Mouse (Mus musculus) cerebellum, adult 9-10 months (tissue): ENCODE data around the gene Ifnl2.
"Not testable (repeated sequence)": the region's sequence is repeated elsewhere in the genome, so short reads cannot be mapped to it uniquely, and the experiment has no call there.

Source experiments
- DNase-seq: peaks from one replicate; pipeline ENCODE4 v3.0.0; 2022

The Ifnl2 gene

DNA sequence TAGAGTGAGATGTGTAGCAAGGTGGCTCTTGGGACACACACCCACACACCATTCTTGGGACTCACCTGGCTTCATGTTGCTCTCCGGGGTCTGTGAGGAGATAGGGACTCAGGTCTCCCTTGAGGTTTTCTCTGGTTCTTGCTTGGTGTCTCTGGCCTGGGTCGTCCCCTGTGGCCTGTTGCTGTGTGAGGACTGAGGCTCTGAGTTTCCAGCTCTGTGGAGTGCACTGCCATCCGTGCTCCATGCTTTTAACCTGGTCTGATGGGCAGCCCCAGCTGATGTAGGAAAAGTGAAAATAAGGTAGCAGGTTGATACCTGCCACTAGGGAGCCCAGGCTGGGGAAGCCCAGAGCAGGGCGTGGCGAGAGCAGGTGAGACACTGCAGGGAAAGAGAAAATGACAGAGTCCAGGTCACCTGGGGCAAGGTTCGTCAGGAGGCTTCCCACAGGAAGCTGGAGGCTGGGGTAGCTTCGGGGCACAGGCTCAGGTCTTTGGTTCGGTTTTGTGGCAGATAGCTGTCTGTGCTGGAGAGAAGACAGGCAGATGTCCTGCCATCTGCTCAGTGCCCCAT lies at the start of gene Ifnl2:
Gene Ifnl2 (minus strand): TSS at position 51 of the 570 bp plus-strand sequence.
- DNase-seq: not testable (repeated sequence)

DNA sequence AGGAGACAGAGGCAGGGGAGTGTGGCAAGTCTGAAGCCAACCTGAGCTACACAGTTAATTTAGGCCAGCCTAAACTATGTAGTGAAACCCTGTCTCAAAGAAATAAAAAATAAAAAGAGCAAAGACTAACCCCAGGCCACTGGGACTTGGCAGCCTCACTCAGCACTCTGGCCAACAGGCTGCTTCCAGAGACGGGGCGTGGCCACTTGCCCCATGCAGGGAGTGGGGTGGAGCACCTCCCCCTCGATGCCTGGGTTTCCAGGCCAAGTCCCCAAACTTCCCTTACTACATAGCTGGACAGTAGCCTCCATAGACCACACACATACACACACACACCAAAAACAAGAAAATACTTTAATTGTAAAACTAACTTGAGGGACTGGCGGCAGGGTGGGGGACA lies 48.2 kb upstream of the Ifnl2 start:
- no peak for DNase-seq

DNA sequence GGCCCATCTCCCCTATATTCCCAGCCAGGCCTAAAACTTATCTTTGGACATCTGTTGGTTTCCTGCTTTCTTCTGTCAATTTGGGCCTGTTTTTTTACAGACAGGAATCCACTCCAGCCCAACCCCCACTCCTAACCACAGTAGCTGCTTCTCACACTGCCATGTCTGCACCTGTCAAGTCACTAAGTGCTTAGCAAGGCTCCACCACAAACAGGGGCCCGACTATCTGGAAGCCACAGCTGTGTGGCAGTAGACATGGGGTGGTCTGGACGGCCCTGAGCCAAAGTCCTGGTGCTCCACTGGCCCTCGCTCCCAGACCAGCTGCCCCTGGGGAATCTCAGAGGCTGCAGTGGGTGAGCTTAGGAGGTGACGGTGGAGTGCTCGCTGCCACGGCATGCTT lies 47.5 kb upstream of the Ifnl2 start:
- no peak for DNase-seq

DNA sequence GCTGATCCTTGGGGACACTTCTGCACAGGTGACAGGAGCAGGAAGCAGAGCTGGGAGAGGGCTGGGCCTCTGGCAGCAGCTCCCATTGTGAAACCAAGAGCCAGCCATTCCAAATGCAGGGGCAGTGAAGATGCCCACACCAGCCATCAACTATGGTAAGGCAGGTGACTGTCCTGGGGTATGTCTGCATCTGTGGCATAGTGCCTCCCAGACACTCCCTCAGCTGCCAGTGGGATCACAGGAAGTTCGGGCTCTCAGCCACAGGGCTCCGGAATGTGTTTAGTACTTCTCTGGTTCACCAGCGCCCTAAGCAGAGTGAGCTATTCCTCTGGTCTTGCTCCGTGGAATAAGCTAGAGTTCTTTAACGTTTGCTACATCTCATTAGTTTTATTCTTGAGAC lies 46.8 kb upstream of the Ifnl2 start:
- no peak for DNase-seq

DNA sequence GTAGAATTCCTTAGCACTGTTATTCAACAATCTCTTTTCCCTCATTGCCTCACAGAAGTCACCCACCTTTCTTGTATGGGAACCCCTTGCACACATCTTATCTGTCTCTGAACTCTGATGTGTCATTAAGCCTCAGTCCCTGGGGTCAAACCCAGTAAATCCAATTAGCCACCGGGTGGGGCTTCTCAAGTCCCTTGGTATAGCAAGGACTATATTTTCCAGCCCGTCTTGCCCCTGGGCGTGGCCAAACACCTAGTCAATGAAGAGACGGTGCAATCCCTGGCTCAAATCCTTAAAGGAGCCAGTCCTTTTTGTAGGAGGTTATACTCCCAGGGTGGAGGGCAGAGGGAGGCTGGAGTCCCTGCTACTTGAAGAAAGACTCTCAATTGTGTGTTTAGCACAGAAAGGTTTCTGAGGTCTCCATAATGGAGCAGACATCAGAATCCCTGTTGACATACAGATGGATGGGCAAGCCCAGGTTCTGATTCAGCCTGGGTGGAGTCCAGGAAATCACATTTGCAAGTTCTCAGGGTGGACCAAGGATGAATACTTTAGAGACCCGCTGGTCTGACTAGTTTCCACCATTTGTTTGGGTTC lies 45.8 kb upstream of the Ifnl2 start:
- DNase-seq: no peak

DNA sequence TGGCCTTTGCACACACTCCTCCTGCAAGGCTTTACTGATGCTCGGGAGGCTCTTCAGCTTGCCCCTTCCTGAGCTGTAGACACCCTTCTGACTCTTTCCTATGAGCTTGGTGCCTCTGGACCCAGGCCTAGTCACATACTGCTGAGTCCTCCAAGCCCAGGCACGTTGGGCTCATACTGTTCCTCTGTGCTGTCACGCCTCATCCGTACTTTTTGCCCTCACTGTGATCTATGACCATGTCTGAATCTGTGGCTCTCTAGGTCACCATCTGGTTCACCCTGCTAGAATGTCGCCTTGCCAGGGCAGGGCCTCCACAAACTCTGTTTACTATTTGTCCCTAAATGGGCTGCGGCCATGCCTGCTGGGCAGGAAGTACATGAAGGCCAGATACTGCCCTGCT lies 42.8 kb upstream of the Ifnl2 start:
- DNase-seq: no peak

DNA sequence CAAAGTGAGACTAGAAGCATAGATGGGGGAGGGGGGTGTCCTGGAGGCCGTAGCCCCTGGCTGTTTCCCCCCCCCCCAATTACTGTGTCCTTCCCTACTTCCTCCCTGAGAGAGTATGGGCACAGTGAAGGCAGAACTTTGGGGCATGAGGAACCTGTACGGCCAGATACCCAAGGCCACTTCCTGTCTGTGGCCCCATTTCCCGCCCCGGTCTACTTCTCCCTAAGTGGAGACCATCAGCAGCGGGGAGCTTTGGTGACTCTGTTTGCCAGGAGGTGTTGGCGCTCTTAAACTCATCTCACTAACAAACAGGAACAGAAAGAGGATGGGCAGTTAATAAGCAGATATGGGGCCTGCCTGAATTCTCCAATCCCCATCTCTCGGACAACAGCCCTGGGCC lies 37.4 kb upstream of the Ifnl2 start:
- no peak for DNase-seq

DNA sequence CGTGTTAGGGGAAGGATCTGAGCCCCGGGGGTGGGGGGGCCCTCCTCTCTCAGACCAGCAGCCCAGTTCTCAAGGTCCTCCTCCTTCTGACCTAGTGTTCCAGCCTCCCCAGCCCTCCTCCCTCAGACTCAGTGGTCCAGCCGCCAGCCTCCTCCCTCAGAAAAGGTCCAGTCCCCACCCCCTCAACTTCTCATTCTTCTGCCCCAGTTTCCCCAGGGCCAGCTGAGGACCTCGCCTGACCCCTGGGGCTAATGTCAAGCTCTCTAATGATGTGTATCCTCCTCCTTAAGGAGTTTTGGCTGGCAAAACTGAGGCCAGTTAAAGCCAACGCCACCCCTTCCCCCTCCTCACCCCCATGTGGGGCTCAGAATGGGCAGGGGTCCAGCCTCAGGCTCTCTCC lies 36.9 kb upstream of the Ifnl2 start, which contains the start of gene Nccrp1:
Gene Nccrp1 (minus strand): TSS at position 101 of the 400 bp plus-strand sequence.
- no peak for DNase-seq

DNA sequence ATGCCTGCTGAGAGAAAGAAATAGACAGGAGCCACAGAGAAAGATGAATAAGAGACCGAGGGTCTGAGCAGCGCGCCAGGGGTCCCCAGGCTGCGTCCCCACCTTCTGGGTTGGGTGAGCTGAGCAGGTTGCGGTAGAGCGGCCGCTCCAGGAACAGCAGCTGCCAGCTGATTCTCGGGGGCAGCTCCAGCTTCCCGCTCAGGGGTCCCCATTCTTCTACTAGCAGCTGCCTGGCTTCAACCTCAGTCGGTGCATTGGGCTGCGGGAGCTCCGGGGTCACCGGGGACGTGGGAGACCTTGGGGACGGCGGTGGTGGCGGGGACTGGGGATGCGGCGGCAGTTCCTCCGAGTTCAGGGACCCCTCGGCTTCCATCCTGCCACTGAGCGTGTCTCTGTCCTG lies 36.4 kb upstream of the Ifnl2 start:
- no peak for DNase-seq

DNA sequence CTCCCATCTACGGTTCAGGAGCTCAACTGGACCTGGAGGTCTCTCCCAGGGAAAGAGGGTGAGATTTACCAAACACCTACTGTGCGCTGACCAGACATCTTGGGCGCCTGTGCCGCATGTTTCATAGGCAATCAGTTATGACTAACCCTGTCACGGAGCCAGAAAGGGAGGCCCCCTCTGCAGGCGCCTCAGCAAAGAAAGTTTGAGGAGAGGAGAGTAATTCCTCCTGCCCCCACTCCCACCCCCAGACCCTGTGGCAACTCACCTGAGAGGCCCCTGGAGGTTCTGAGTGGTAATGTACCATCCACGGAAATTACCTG lies 35.6 kb upstream of the Ifnl2 start:
- no peak for DNase-seq

DNA sequence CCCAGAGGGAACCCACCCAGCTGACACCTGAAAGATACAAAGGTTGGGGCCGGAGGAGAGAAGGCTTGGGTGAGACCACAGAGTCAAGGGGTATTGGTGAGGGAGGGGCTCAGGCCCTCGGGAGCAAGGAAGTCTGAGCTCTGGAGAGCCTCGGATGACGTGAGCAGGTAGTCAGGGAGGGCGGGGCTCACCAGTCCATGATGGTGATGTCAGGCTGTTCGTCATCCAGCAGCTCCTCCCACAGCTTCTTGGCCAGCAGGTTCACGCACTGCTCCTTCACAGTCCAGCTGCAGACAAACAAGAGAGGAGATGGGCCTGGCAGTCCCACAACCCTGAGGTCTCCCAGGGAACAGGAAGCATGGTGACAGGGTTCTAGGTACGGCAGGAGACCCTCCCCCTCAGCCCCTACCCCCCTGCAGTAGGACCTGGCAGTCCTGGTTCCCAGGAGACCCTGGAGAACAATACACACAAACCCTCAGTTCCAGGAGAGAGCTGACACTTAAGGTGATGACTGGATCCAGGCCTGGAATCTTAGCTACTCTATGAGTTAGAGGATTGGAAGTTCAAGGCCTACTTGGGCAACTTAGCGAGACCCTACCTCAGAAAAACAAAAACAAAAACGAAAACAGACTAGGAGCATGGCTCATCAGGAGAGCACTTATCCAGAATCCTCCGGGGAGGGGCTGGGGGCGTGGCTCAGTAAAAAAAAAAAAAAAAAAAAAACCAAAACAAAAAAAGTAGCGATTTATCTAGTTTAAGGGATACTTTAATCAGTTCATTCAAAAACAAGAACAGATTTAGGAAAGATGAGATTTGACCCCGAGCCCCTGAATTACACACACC lies 35.0 kb upstream of the Ifnl2 start:
- DNase-seq: no peak

DNA sequence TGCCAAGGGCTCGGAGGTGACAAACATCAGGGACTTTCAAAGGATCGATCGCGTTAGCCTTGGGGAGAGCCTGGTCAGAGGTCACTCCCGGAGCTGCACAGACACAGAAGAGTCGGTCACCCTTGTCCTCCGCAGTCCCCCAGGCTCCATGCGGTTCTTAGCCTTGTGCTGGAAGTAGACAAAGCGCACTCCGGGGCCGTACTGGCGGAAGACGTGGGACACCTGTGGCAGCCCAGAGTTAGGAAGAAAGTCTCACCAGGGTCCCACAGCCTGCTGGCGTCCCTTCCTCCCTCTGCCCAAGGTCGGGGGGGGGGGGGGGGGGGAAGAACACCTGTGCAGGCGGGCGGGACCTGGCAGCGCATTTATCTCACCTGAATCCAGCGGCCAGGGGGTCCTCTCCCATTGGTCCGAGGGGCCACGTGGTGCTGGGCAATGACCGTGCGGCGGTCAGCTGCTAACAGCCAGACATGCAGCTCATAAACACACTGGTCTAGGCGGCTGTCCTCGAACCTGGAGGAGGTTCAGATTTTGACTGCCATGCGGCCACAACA lies 33.9 kb upstream of the Ifnl2 start:
- DNase-seq: no peak

DNA sequence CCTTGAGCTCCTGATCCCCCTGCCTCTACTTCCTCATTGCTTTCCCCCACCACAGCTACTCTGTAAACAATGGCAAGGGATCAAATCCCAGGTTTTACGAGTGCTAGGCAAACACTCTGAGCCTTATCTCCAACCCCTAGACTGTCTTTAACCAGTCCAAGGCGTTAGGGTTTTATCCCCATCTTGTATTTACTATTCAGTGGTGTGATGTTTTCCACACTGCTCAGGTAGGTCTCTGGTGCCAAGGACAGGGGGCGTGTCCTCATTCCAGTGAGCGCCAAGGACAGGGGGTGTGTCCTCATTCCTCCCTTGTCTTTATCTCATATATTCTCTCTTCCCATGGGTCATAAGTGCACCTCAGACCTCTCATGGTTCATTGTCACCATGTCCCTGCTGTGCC lies 30.3 kb upstream of the Ifnl2 start, which contains the start of gene Sycn:
Gene Sycn (plus strand): TSS at position 360 of the 400 bp plus-strand sequence.
- no peak for DNase-seq

DNA sequence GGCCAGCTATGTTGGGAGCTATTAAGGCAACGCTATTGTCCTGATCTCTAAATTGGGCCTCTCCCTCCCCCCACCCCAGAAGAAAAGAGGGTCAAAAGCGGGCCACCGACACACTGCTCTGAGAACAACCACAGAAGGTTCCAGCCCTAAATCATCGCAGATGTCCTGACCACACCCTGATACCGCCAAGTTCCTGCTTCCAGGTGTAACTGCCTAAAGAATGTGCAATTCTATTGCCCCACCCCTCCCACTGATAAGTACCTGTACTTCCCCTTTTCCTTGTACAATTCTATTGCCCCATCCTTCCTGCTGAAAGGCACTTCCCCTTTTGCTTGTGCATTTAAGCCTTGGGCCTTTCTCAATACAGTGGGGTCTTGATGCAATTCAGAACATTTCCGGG lies 28.6 kb upstream of the Ifnl2 start:
- not testable (repeated sequence) for DNase-seq

DNA sequence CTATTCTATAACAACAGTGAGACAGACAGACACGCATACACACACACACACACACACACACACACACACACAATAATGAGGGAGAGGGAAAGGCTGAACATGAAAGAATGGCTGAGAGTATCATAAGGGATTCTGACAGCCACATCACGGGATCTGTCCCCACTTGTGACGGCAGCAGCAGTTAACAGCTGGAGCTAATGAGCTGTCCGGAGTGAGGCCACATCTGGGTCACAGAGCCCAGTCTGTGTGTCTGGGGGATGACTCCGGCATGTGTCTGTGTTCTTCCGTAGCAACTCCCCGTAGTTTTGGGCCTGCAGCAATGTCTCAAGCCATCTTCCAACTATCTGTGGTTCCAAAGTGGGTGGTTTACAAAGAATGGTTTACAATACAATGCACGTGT lies 21.8 kb upstream of the Ifnl2 start:
- DNase-seq: no peak

DNA sequence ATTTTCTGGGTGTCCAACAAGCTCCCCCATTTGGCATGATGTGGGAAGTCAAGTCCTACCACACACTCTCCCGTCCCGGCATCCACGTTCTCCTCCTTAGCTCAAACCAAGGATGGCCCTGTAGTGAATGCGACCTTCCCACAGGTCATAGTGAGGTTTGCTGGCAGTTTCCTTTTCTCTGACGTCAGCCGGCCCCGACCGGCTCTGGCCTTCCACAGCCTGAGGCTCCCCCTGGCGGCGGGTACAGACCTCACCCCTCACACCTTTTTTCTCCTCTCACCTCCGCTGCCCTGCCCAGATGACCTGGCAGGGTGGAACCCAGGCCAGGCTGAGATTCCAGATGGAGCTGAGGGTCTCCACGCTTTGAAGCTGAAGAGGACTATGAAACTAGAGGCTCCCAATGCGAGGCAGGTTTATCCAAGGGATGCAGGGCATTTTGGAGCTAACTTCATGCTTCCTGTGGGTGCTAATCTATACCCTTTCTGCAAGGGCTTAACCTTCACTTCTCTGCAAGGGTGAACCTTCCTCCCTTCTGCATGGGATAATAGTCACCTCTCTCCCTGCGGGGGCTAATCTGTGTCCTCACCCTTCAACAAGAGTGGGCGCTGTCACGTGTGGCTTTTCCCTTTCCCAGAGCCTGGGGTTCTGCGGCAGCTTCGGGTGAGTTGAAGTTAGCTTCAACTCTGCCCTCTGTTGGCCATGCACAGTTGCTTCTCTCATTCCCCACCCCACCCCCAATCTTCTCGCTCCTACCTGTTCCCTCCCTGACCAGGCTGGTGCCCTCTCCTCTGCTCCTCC lies 17.9 kb upstream of the Ifnl2 start:
- DNase-seq: peak; percentile 67

DNA sequence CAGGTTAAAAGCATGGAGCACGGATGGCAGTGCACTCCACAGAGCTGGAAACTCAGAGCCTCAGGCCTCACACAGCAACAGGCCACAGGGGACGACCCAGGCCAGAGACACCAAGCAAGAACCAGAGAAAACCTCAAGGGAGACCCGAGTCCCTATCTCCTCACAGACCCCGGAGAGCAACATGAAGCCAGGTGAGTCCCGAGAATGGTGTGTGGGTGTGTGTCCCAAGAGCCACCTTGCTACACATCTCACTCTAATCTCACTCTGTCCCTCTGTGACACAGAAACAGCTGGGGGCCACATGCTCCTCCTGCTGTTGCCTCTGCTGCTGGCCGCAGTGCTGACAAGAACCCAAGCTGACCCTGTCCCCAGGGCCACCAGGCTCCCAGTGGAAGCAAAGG lies 12.3 kb upstream of the Ifnl2 start, which contains the start of gene Ifnl3:
Gene Ifnl3 (plus strand): TSS at position 301 of the 400 bp plus-strand sequence.
- DNase-seq: not testable (repeated sequence)

DNA sequence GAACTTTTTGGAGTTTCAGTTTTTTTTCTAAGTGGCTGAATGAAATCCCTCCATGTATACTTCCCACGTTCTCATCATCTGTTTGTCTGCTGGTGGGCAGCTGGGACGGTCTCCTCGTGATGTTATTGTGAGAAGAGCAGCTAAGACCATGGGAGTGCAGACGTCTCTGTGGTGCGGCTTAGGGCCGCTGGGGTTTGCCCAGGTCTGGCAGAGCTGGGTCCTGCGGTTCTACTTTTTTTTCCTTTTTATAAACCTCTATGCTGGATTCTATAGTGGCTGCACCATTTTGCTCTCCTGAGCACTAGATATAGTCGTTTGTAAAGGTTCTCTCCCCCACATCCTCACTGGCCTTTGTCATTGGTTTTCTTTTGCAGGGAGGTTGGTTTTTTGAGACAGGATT lies 1.2 kb upstream of the Ifnl2 start:
- no peak for DNase-seq

DNA sequence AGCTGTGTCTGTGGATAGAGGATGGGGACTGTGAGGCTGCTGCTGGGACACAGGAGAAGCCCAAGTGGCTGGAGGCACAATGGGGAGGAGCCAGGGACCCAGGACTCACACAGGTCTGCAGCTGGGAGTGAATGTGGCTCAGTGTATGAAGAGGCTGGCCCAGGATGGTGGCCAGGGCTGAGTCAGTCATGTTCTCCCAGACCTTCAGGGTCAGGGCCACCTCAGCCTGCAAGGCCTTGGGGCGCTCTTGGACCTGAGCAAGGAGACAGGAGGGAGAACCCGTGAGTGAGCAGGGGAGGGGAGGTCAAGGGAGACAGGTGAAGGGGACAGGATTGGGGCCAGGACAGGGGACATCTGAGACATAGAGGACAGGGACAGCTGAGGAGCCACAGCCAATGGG lies 1.1 kb downstream of the Ifnl2 start:
- DNase-seq: not testable (repeated sequence)

DNA sequence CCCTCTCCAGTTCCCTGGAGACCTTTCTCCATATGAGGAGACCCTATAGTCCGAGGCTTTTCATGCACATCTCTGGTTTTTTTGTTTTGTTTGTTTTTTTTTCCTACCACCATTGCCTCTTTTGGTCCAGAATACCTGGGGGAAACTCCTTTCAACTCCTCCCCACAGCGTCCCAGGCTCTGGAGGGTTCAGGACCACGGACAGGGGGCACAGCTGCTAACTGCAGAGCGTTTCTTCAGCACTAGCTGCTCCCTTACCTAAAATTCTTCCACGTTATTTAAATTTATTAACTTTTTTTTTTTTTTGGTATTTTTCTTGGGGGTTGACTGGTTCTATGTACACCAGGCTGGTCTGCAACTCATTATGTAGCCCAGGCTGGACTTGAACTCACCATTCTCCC lies 4.7 kb downstream of the Ifnl2 start:
- no peak for DNase-seq

DNA sequence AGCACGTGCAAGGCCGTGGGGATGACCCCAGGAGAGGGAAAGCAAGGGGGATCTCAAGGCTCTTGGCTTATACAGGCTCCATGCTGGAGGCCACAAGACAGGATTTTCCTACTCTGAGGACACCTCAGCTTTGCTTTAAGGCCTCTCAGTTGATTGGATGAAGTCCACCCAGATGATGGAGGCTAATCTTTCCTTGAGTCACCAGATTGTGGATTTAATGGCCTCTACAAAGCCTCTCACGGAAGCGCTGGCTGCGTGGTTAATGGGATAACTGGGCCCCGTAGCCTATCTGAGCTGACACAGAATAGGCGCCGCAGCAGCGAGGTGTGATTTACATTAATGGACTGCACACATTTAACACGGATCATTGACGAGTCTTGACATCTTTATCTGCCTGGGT lies 14.8 kb downstream of the Ifnl2 start:
- no peak for DNase-seq

DNA sequence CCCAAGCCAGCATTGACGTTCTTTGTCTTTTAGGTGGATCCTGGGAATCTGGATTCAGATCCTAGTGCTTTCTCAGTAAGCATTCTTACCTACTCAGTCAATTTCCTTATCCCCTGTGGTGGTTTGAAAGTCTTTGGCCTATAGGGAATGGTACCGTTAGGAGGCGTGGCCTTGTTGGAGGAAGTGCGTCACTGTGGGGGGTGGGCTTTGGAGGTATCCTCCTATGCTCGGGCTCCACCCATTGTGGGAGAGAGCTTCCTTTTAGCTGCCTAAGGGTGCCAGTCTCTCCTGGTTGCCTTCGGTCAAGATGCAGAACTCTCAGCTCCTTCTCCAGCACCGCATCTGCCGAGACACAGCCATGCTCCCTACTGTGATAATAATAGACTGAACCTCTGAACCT lies 17.9 kb downstream of the Ifnl2 start:
- DNase-seq: no peak

DNA sequence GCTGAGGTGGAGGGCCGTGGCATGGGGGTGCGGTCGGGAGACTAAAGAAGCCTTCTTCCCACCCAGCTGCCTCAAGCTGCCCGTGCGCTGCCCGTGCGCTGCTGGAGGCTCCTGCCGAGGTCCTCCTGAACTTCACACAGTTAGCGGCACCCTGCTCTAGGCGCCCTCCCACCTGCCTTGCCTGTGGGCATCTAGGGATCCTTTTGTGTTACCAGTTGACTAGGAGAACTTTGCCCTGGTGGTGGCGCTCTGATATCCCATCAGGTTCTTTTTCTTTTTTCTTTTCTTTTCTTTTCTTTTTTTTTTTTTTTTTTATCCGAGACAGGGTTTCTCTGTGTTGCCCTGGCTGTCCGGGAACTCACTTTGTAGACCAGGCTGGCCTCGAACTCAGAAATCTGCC lies 19.4 kb downstream of the Ifnl2 start:
- no peak for DNase-seq
